Mouse (Mus musculus) right cerebral cortex, postnatal 10 days (tissue): ENCODE results near the gene Suz12.
A peak's percentile ranks its signal among the peaks of the same experiment; 100 is the strongest.
"Not testable (repeated sequence)": the region's sequence is repeated elsewhere in the genome, so short reads cannot be mapped to it uniquely, and the experiment has no call there.

Experiments
- DNase-seq, 2 experiments: peaks; one replicate each; pipeline ENCODE4 v3.0.0; 2021; ENCODE audit warnings: low spot score in 2 of 2

Gene Suz12

DNA sequence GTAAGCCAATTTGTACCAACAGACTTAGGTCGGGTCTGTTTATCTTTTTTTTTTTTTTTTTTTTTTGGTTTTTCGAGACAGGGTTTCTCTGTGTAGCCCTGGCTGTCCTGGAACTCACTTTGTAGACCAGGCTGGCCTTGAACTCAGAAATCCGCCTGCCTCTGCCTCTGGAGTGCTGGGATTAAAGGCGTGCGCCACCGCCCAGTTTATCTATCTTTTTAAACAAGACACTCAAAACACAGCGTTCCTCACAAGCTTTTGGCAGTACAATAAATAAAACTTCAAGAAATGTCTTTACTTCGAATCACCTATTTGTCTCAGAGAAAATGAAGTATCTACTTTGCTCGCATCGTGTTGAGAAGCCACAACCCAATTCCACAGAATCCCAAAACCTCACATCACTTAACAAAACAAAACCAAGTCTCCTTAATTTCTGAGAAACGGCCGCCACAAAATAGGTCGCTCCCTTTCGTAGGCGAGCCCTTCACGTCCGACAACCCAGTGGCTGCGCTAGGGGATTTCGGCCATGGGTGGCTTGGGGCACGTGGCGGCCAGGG lies 793 bp upstream of the Suz12 start:
- DNase-seq = no peak

DNA sequence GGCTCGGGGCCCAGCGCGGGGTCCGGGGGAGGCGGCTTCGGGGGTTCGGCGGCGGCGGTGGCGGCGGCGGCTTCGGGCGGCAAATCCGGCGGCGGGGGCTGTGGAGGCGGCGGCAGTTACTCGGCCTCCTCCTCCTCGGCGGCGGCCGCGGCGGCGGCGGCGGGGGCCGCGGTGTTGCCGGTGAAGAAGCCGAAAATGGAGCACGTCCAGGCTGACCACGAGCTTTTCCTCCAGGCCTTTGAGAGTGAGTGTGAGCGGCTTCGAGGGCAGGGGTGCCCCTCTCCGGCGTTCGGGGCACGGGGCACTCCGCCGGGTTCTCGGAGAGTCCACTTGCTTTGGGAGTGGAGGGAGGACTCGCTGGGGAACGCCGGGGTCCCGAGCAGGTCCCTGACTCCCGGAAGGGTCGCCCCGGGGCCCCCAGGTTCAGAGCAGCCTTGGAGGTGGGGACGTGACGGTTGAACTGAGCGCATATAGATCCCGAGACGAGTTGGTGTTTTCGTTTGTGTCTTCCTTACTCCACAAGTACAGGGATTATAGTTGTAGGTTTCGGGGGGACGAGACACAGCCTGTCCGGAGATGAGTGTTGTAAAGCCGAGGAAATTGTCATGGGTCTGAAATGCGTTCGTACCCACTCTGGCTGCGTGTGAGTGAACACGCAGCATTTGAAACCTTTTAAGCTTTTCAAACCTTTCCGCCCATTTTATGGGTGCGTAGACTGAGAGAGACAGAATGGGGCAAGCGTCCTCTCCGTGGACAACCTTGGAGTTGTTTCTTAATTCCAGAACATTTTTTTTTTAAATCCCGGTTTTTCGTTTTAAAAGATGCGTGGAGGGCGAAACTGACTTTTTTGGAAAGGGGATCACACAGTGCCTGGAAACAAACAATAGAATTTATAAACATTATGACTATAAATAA lies 707 bp downstream of the Suz12 start:
- no peak for DNase-seq

DNA sequence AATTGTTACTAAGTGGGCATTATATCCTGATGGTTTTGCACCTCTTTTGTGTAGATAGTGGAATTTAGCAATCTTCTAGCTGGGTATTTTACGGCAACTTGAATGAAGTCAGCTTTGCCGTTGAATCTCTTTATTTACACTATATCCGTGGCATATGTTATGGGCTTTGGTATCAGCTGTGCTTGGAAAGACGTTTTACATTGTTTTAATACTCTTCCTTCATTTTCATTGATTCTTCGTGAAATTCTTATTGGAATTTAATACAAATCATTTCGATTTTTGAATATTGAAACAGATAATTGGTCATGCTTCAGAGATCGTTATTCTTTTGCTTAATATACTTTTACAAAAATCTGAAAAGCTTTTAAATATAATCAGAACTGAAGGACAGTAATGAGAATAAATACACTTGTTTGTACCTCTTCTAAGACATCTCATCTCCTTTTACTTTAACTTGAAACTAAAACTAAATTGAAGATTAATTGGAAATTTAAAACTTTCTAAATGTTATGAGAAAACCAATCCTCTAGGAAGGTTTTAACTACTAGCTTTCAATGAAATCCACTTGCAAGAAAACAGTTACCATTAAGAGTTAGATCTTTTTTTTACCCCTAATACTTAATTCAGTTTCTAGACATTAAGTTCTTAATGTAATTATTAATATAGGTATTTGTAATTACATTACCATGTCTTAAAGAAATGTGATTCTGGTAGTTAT lies 1.5 kb downstream of the Suz12 start:
- DNase-seq = no peak

DNA sequence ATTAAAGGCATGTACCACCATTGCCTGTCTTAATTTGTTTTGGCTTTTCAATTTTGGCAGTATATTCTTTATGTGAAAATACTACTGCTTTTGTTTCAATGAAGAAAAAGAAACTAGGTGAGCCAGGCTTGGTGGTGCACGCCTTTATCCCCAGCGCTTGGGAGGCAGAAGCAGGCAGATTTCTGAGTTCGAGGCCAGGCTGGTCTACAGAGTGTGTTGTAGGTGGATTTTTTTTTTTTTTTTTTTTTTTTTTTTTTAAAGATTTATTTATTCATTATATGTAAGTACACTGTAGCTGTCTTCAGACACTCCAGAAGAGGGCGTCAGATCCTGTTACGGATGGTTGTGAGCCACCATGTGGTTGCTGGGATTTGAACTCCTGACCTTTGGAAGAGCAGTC lies 23.6 kb downstream of the Suz12 start:
- not testable (repeated sequence) for DNase-seq

DNA sequence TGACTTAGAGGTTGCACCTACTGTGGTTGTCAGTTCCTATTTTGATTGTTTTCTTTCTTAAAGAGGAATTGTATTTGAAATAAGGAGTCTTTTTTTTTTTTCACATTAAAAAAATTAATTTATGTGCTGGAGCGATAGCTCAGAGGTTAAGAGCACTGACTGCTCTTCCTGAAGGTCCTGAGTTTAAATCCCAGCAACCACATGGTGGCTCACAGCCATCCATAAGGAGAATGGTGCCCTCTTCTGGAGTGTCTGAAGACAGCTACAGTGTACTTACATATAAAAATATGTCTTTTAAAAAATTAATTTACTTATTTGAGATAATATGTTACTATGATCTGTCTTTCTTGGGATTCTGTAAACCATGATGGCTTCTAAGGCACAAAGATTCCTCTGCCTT lies 26.9 kb downstream of the Suz12 start:
- DNase-seq = no peak

DNA sequence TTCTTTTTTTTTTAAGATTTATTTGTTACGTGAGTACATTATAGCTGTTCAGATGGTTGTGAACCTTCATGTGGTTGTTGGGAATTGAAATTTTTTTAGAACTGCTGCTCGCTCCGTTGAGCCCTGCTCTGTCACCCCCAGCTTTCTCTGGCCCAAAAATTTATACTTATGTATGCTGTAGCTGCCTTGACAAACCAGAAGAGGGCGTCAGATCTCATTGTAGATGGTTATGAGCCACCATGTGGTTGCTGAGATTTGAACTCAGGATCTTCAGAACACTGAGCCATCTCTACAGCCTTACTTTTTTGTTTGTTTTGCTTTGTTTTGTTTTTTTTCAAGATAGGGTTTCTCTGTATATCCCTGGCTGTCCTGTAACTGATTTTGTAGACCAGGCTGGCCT lies 28.4 kb downstream of the Suz12 start:
- no peak for DNase-seq

DNA sequence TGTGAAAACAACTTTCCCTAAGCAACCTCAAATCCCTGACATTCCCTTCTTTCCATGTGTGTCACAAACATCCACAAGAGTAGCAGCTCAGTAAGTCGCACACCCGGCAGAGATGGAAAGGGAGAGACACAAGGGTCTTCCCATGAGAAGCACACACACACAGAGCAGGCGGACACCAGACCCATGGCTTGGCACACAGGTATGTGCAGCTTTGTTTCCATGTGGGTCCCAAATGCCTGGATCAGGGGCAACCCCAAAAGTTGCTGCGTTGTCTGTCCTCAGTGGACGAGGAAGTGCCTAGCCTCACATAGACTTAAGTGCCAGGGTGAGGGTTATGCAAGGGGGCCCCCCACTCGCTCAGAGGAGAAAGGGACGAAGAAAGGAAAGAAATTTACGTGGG lies 44.6 kb downstream of the Suz12 start:
- no peak for DNase-seq

DNA sequence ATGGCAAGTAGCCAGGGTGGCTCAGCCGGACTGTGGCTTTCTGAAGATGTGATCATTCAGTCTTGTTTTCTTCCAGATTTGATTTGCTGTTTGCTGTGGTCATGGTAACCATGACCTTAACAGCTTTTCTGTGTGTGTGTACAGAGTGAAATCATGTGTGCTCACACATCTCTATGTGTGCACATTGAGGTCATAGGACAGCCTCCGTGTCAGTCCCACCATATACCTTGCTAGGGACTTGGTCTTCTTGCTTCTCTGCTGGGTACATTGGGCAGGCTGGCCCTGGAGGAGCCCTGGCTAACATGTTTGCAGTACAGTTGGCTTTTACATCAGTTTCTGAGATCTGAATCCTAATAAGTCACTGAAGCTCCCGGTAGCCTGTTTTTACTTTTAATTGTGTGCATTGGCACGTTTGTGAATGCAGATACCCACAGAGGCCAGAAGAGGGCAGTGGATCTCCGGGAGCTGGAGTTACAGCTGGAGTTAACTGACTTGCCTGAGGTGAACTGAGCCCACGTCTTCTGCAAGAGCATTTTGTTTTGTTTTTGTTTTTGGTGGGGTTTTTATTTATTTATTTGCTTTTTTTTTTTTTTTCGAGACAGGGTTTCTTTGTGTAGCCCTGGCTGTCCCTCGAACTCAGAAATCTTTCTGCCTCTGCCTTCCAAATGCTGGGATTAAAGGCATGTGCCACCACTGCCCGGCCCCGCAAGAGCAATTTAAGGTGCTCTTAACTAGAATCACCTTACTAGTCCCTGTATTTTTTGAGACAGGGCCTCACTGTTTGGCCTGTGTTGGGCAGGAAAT lies 49.9 kb downstream of the Suz12 start:
- peak; percentile 47 to 54 for DNase-seq

DNA sequence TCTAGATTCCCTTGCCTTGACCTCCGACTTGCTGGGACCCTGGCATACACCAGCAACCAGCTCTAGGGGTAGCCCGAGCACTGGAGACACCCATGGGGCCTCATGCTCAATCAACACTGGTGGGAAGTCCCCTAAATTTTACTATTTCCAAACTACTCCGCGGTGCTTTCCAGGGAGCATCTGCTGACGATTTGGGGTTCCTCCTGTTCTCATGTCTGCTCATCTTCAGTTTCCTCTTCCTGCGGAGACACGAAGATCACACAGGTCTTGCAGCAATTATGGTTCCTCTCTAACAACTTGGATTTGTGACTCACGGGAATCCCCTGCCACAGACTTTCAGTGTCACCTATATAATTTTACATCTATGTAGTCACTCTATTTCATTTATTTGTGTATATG lies 50.5 kb downstream of the Suz12 start:
- no peak for DNase-seq

DNA sequence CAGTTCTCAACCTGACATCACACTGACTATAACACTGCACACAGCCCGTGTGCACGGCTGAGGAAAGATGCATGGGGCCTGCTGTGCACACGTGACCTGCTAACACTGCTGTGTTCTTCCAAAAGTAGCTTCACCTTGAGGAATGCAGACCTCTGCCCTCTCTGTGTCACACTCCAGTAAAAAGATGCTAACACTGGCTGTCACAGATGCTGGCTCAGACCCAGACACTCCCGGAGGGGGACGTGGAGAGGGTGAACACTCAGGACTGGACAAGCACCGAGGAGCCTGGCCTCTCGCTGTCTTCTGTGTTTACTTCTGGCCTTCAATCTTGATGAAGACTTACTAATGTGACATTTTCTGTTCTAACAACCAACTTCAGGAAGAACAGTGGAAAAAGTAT lies 54.0 kb downstream of the Suz12 start:
- no peak for DNase-seq

DNA sequence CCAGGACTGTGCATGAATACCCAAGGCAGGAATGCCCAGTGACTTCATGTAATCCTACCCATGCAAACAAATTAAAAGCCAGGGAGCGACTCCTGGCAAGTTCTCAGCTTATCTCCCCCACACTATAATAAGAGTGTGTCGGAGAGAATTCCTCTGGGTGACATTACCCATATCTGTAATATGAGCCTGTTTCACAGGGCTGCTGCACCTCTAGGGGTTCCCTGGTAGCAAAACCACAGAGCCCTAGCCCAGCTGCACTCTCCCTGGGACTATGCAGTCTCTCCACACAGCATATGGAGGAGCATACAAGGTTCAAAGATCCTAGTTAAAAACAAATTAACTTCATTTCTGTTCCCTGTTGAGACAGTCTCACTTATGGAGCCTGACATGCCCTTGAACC lies 57.2 kb downstream of the Suz12 start:
- DNase-seq = no peak

DNA sequence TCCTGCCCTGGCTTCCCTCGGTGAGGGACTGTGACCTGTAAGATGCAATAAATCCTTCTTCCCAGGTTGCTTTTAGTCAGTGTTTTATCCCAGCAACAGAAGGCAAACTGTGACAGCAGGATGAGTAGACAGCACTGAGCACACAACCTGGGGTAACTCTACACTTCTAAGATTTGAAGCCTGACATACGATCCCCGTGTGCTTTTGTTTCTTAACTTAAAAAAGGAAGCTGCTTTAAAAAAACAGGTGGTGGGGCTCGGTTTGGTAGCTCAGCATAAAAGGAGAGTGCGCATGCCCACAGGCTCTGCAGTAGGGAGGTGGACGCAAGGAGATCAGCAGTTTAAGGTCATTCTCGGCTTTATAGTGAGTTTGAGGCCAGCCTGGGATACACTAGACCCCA lies 59.5 kb downstream of the Suz12 start:
- no peak for DNase-seq

DNA sequence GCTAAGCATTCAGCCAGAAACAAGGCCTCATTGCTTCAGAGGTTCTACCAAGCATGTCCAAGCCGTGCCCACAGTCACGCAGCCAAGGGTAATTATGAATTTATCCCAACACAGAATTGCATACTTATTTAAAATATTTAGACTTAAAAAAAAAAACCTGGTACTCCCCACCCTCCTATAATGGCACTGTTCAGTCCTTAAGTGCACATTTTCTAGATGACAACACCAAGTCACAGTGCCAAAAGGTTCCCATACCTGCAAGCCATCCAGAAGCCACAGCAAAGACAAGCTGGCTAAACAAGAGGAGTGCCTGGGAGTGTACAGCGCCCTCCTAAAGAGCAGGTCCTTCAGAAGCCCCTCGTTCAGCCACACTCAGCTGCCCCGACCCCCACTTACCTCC lies 60.3 kb downstream of the Suz12 start:
- DNase-seq = no peak

DNA sequence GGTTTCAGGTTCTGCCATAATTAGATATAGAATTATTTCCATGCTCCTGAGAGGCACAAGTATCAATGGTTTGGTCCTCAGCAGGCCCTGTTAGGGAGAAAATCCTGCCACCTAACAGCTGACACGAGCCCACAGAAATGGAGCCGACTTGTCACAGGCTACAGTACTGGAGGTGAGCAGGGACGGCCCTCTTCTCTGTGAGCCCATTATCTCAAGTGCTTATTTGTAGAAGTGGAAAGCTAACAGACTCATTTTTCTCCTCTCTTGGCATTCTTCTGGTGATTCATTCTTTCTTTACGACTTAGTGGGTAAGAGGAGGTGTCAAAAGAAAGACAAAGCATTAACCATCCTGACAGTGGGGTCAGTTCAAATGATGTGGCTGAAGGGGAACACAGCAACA lies 61.8 kb downstream of the Suz12 start:
- no peak for DNase-seq

DNA sequence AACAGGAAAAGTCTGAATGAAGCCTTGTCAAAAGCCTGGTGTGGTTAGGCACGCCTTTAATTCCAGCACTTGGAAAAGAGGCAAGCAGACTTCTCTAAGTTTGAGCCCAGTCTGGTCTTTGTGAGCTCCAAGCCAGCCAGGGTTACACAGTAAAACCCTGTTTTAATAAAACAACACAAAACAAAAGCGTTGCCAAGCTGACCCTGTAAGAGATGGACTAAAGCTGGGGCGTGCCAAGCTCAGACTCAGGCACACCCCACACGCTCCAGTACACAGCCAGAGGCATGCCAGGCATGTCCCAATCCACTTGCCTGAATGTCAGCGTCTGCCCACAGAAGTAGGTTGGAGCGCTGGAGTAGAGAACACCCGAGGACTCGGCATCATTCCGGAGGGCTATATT lies 63.2 kb downstream of the Suz12 start:
- DNase-seq = no peak

DNA sequence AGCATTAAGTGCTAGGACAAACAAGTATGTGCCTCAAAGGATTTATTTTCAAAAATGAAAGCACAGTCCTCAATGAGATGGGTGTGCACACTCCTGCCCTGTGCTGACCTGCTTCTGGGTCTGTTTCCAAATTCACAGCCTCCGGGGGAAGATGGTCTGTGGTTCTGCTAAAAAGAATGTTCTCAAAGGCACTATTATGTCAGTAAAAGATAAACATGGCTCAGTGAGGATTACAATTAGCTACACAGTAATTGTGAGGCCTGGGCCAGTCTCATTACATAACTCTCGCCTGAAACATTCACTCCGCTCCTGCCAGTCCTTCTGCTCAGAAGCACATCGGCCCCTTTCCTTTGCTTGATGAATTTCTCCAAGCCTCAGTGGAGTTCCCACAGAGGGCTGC lies 69.3 kb downstream of the Suz12 start:
- DNase-seq = peak; percentile 46 to 62

DNA sequence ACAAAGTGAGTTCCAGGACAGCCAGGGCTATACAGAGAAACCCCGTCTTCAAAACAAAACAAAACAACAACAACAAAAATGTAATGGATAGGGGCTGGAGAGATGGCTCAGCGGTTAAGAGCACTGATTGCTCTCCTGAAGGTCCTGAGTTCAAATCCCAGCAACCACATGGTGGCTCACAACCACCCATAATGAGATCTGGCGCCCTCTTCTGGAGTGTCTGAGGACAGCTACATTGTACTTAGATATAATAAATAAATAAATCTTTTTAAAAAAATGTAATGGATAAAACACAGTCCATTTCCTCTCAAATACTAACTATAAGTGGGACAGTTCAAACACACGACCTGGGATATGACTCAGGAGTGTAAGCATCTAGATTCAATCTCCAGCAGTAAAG lies 73.5 kb downstream of the Suz12 start:
- DNase-seq = not testable (repeated sequence)

DNA sequence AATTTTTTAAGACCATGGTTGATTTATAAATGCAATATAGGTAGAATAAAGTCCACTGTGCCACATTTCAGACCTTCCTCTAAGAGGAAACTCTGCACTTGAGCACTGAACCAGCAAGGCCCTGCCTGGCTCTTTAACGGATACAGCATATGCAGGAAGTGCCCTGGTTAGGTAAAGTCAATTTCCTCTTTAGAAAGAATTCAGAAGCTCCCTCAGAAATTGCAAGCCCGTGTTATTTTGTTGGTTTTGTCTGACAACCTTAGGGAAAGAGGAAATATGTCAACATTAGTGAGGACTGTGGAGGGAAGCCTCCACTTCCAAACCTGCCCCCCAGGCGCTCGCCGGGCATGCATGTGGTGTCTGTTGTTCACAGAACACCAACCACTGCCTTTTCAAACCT lies 74.7 kb downstream of the Suz12 start:
- DNase-seq = no peak

DNA sequence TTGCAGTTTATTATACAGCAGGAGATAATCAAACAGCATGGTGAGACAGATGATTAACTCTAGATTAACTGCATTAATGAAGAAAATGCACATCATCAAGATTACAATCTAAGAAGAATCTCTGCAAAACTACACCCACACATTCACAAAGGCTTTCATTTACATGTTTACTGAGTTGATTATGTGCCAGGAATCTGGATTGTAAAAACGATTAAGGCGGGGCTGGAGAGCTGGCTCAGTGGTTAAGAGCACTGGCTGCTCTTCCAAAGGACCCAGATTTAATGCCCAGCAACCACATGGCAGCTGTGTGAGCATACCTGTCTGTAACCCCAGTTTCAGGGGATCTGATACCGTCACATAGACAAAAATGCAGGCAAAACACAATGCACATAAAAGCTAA lies 76.9 kb downstream of the Suz12 start:
- no peak for DNase-seq

DNA sequence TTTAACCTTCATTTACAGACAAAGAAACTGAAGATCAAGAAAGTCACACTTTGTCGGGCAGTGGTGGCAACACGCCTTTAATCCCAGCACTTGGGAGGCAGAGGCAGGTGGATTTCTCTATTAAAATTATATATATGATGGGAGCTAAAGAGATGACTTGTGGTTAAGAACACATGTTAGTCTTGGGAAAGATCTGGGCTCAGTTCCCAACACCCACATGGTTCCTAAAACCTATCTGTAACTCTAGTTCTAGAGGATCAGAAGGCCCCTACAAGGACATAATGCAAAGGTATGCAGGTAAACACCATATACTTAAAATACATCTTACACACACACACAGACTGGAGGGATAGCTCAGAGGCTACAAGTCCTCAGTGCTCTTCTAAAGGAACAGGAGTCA lies 78.1 kb downstream of the Suz12 start:
- no peak for DNase-seq

DNA sequence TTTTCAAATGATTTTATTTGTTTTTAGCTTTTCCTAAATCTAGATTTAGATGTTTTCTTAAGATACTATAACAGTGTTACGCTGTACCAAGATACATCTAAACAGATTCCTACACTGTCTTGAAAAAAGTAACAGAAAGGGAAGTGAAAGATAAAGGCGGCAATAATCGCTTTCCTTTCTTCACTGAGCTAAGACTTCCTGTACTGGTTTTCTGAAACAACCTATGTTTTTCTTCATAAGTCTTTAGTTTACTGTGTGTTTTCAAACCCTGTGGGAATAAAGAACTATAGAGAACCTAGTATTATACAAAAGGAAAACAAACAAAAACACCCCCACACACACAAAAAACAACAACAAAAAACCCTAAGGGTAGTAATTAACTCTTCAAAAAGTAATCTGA lies 79.5 kb downstream of the Suz12 start:
- no peak for DNase-seq

DNA sequence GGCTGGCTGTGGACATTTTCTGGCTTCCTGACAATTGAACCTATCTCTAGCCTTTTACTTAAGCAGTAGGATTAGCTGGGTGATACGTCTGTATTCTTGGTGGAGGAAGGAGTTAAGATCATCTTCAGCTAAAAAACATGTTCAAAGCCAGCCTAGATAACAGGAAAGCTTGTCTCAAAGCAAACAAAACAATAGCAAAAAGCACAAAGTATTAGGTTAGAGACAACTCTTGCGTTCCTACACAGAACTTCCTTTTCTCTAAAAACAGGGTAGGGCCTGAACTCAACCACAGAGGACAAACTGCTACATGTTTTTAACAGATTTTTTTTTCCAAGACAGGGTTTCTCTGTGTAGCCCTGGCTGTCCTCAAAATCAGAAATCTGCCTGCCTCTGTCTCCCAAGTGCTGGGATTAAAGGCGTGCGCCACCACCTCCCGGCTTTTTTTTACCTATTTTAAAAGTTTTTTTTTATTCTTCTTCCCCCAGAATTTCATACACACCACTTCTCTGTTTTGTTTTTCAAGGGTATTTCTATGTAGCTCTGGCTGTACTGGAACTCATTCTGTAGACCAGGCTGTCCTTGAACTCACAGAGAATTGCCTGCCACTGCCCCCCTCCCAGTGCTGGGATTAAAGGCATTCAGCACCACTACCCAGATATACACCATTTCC lies 82.8 kb downstream of the Suz12 start:
- DNase-seq = no peak
